8 mouse cellular contexts compared by ENCODE assay signal in genomic region chr2:61454311-61454728, GRCm38 (mm10).
DNase-seq lines count a peak whose midpoint lies in the region; ATAC-seq lines count a peak whose summit lies in the region.

No protein-coding gene starts in this region.

- peaks cover 8% of the 10 kb centered on the region for H3K4me1 ChIP-seq in hindbrain, embryonic 13.5 days (replicated peaks)

- H3K9ac ChIP-seq in hindbrain, embryonic 13.5 days, result peak overlapping the region; percentile 53; the same call in 1 of the 2 replicates

- peak; percentile 86 for ATAC-seq in hindbrain, embryonic 13.5 days (ENCODE audit: low FRiP score)

- 5% methylated on average over 12 of the region's 12 CpGs for WGBS in hindbrain, embryonic 13.5 days

- no peaks in the 10 kb centered on the region for H3K9me3 ChIP-seq in hindbrain, embryonic 13.5 days

- H3K27me3 ChIP-seq in hindbrain, embryonic 13.5 days, result no peaks in the 10 kb centered on the region

- DNase-seq in MN1 (ENCODE audit: low spot score), result peak; percentile 94
- peak; percentile 82 for DNase-seq in cerebellum, adult 9-10 months
- peak; percentile 72 to 92 for DNase-seq in frontal cortex, postnatal 14 days (ENCODE audit: low spot score in 2 of 2)
- DNase-seq in layer of hippocampus, postnatal 14 days (ENCODE audit: low spot score in 2 of 2), result peak; percentile 90 to 92
- DNase-seq in lung, postnatal 14 days, result peak; percentile 89
- peak; percentile 95 for DNase-seq in retina, embryonic 14.5 days (ENCODE audit: low spot score)
- DNase-seq in thymus, postnatal 36 days, result peak; percentile 72 to 78

- peak overlapping the region; percentile 53 for H3K4me2 ChIP-seq in hindbrain, embryonic 13.5 days

- peak overlapping the region; percentile 77 for H3K27ac ChIP-seq in hindbrain, embryonic 13.5 days

- peak overlapping the region; percentile 34 for H3K4me3 ChIP-seq in hindbrain, embryonic 13.5 days

- no peaks in the 10 kb centered on the region for H3K36me3 ChIP-seq in hindbrain, embryonic 13.5 days

Comparison
In these comparisons a context has a peak if more than half of its experiments do, and no peak if none do; other contexts are left out.
1. Peak in every context shown above with its lines: DNase-seq, ATAC-seq, H3K4me3 ChIP-seq and H3K27ac ChIP-seq.